Mouse (Mus musculus): ENCODE measurements around the gene Ptma.

- TF ChIP-seq POLR2A (IDR thresholded peaks at IDR 0.05; ENCODE audit: low read depth, low read length) (peak; percentile 19; the same call in 1 of the 2 replicates), CTCF (IDR thresholded peaks at IDR 0.05; ENCODE audit: borderline replicate concordance, insufficient read depth, low read length) (no peak)
Measured at GRCm38 (mm10) chr1:86526789-86527598, 468 bp downstream of the Ptma start.
